Mouse (Mus musculus) heart, postnatal 0 days (tissue): ENCODE data around the gene Kansl1.

Source experiments
- CTCF ChIP-seq: IDR thresholded peaks from 2 replicates; pipeline ENCODE4 v1.5.1; 2016; ENCODE audit warnings: antibody characterized with exemption, control low read depth, low read depth
- EP300 ChIP-seq: IDR thresholded peaks from 2 replicates; pipeline ENCODE4 v1.6.1; 2016; ENCODE audit warnings: antibody characterized with exemption, low read depth

GRCm38 (mm10) chr11:104346931-104347330, 121.7 kb downstream of the Kansl1 start:
- peak; percentile 51 for TF ChIP-seq CTCF
- no peak for TF ChIP-seq EP300
